Mouse (Mus musculus): ENCODE measurements around the gene Tnfrsf1b.

The Tnfrsf1b gene

GRCm38 (mm10) chr4:145257751-145258434 is 11.2 kb upstream of the Tnfrsf1b start:
- DNase-seq (ENCODE audit: low spot score in 2 of 2): no peak

- DNase-seq (ENCODE audit: low spot score in 2 of 2): no peak
Measured at GRCm38 (mm10) chr4:145256144-145256543, 9.5 kb upstream of the Tnfrsf1b start.

GRCm38 (mm10) chr4:145254418-145254817 is 7.7 kb upstream of the Tnfrsf1b start:
- DNase-seq (ENCODE audit: low spot score in 2 of 2): no peak

GRCm38 (mm10) chr4:145252611-145253010 is 5.9 kb upstream of the Tnfrsf1b start:
- no peak for DNase-seq (ENCODE audit: low spot score in 2 of 2)

GRCm38 (mm10) chr4:145251546-145251945 is 4.9 kb upstream of the Tnfrsf1b start:
- DNase-seq (ENCODE audit: low spot score in 2 of 2): no peak

- no peak for DNase-seq (ENCODE audit: low spot score in 2 of 2)
Measured at GRCm38 (mm10) chr4:145250002-145250401, 3.3 kb upstream of the Tnfrsf1b start.

- DNase-seq (ENCODE audit: low spot score in 2 of 2): no peak
Measured at GRCm38 (mm10) chr4:145247556-145247955, 886 bp upstream of the Tnfrsf1b start.

GRCm38 (mm10) chr4:145245581-145245980 is 1.1 kb downstream of the Tnfrsf1b start:
- no peak for DNase-seq (ENCODE audit: low spot score in 2 of 2)

- no peak for DNase-seq (ENCODE audit: low spot score in 2 of 2)
Measured at GRCm38 (mm10) chr4:145244676-145245075, 2.0 kb downstream of the Tnfrsf1b start.

GRCm38 (mm10) chr4:145242719-145243350 is 3.8 kb downstream of the Tnfrsf1b start:
- no peak for DNase-seq (ENCODE audit: low spot score in 2 of 2)

GRCm38 (mm10) chr4:145240723-145241231 is 5.9 kb downstream of the Tnfrsf1b start:
- DNase-seq (ENCODE audit: low spot score in 2 of 2): no peak

- peak in 1 of 2 experiments; percentile 69 for DNase-seq (ENCODE audit: low spot score in 2 of 2)
Measured at GRCm38 (mm10) chr4:145239049-145239830, 7.4 kb downstream of the Tnfrsf1b start.

GRCm38 (mm10) chr4:145236027-145236426 is 10.6 kb downstream of the Tnfrsf1b start:
- DNase-seq (ENCODE audit: low spot score in 2 of 2): no peak

- peak in 1 of 2 experiments; percentile 33 for DNase-seq (ENCODE audit: low spot score in 2 of 2)
Measured at GRCm38 (mm10) chr4:145233487-145234228, 13.0 kb downstream of the Tnfrsf1b start.

- DNase-seq (ENCODE audit: low spot score in 2 of 2): no peak
Measured at GRCm38 (mm10) chr4:145231732-145232131, 14.9 kb downstream of the Tnfrsf1b start.

GRCm38 (mm10) chr4:145230647-145231046 is 16.0 kb downstream of the Tnfrsf1b start:
- DNase-seq (ENCODE audit: low spot score in 2 of 2): no peak

- no peak for DNase-seq (ENCODE audit: low spot score in 2 of 2)
Measured at GRCm38 (mm10) chr4:145229524-145230163, 17.0 kb downstream of the Tnfrsf1b start.

- DNase-seq (ENCODE audit: low spot score in 2 of 2): no peak
Measured at GRCm38 (mm10) chr4:145229051-145229450, 17.6 kb downstream of the Tnfrsf1b start.

- DNase-seq (ENCODE audit: low spot score in 2 of 2): no peak
Measured at GRCm38 (mm10) chr4:145224613-145225012, 22.1 kb downstream of the Tnfrsf1b start.

GRCm38 (mm10) chr4:145222064-145222463 is 24.6 kb downstream of the Tnfrsf1b start:
- DNase-seq (ENCODE audit: low spot score in 2 of 2): no peak

GRCm38 (mm10) chr4:145221379-145221778 is 25.3 kb downstream of the Tnfrsf1b start:
- no peak for DNase-seq (ENCODE audit: low spot score in 2 of 2)

Data from urinary bladder, postnatal 4 days (tissue).